Mouse (Mus musculus) liver, embryonic 13.5 days (tissue): ENCODE results near the gene Adpgk. TPM values are rescaled to one million over a fixed set of nuclear protein-coding genes. Genes with fewer than 3 reads are reported as not detected.
A peak's percentile ranks its signal among the peaks of the same experiment; 100 is the strongest.

ENCODE experiments used
- ATAC-seq: fragments of 200-750 bp; cut with Nextera tagmentation; 2 replicates; pipeline ENCODE4 v1.8.0; 2017; ENCODE audit warnings: low read depth, mild to moderate bottlenecking, moderate number of reproducible peaks, moderate library complexity
- DNase-seq: peaks from one replicate; pipeline ENCODE4 v3.0.0; 2022
- H3K27ac ChIP-seq: fragments of 300-500 bp; sonication (generic); 2 replicates; pipeline ENCODE4 v1.5.1; 2015; ENCODE audit warnings: moderate library complexity, mild to moderate bottlenecking, inconsistent platforms
- H3K27me3 ChIP-seq: fragments of 300-500 bp; sonication (generic); 2 replicates; pipeline ENCODE4 v1.6.1; 2015; ENCODE audit warnings: mild to moderate bottlenecking, inconsistent platforms
- H3K36me3 ChIP-seq: fragments of 300-500 bp; sonication (generic); 2 replicates; pipeline ENCODE4 v1.6.1; 2015; ENCODE audit warnings: mild to moderate bottlenecking, inconsistent platforms
- H3K4me1 ChIP-seq: fragments of 300-500 bp; sonication (generic); replicated peaks from 2 replicates; pipeline ENCODE4 v1.6.1; 2015; ENCODE audit warnings: inconsistent platforms
- H3K4me2 ChIP-seq: fragments of 300-500 bp; sonication (generic); 2 replicates; pipeline ENCODE4 v1.6.1; 2015; ENCODE audit warnings: inconsistent platforms, mild to moderate bottlenecking, moderate library complexity
- H3K4me3 ChIP-seq: fragments of 300-500 bp; sonication (generic); replicated peaks from 2 replicates; pipeline ENCODE4 v1.5.1; 2015; ENCODE audit warnings: mild to moderate bottlenecking, inconsistent platforms
- H3K9ac ChIP-seq: fragments of 300-500 bp; sonication (generic); 2 replicates; pipeline ENCODE4 v1.6.1; 2015; ENCODE audit warnings: mild to moderate bottlenecking, inconsistent platforms
- H3K9me3 ChIP-seq: fragments of 300-500 bp; sonication (generic); replicated peaks from 2 replicates; pipeline ENCODE4 v1.6.1; 2016; ENCODE audit warnings: inconsistent platforms
- WGBS: fragments of 180-500 bp; shearing (Covaris S2); methylation state at CpG from one replicate; pipeline ENCODE4 v1.1.7; 2015; ENCODE audit not compliant: insufficient replicate concordance; 5-methylcytosine and 5-hydroxymethylcytosine counted together
- polyA plus RNA-seq: library from polyadenylated mRNA; unstranded; fragments of >200 nt; fragmentation: Nextera tagmentation; extraction: Ambion mirVana; gene quantifications from 2 replicates; pipeline ENCODE4 v1.2.1, GENCODE M21; 2015

The Adpgk gene
- polyA plus RNA-seq, 1 experiment from 2014 or later: 16.6 TPM

- DNase-seq: no peak
- Histone ChIP-seq H3K36me3 (no peaks in the 10 kb centered on the region), H3K4me3 (peak overlapping the region; percentile 91), H3K4me2 (peak overlapping the region; percentile 96), H3K9me3 (no peaks in the 10 kb centered on the region), H3K4me1 (peaks cover 76% of the 10 kb centered on the region), H3K27me3 (no peaks in the 10 kb centered on the region), H3K27ac (peak overlapping the region; percentile 85), H3K9ac (peak overlapping the region; percentile 93)
- under 1% methylated on average over 50 of the region's 50 CpGs for WGBS
- peak; percentile 71 for ATAC-seq
Measured at GRCm38 (mm10) chr9:59291688-59292492, 532 bp downstream of the Adpgk start.

- H3K4me3 ChIP-seq: peak overlapping the region; percentile 91
- H3K36me3 ChIP-seq: peaks cover 2% of the 10 kb centered on the region
- H3K27ac ChIP-seq: peak overlapping the region; percentile 85
- no peaks in the 10 kb centered on the region for H3K9me3 ChIP-seq
- no peaks in the 10 kb centered on the region for H3K27me3 ChIP-seq
- peaks cover 73% of the 10 kb centered on the region for H3K4me1 ChIP-seq
- H3K9ac ChIP-seq: peak overlapping the region; percentile 93
- 19% methylated on average over 3 of the region's 3 CpGs for WGBS
- no peak for ATAC-seq
- DNase-seq: no peak
- peak overlapping the region; percentile 96 for H3K4me2 ChIP-seq
Measured at GRCm38 (mm10) chr9:59292493-59292875, 1.1 kb downstream of the Adpgk start.

GRCm38 (mm10) chr9:59296419-59296818, 5.1 kb downstream of the Adpgk start:
- 35% methylated on average over 2 of the region's 2 CpGs for WGBS
- H3K4me1 ChIP-seq: peaks cover 39% of the 10 kb centered on the region
- ATAC-seq: no peak
- H3K4me2 ChIP-seq: no peak overlapping the region
- H3K27me3 ChIP-seq: no peaks in the 10 kb centered on the region
- H3K4me3 ChIP-seq: no peak overlapping the region
- DNase-seq: no peak
- H3K9ac ChIP-seq: no peak overlapping the region
- H3K36me3 ChIP-seq: peaks cover 35% of the 10 kb centered on the region
- H3K27ac ChIP-seq: no peak overlapping the region
- no peaks in the 10 kb centered on the region for H3K9me3 ChIP-seq

- Histone ChIP-seq H3K27ac (no peak overlapping the region), H3K4me1 (peaks cover under 1% of the 10 kb centered on the region; the same call in 1 of the 2 replicates), H3K4me2 (no peak overlapping the region), H3K9ac (no peak overlapping the region), H3K36me3 (peaks cover 70% of the 10 kb centered on the region), H3K27me3 (no peaks in the 10 kb centered on the region), H3K9me3 (no peaks in the 10 kb centered on the region), H3K4me3 (no peak overlapping the region)
- no peak for DNase-seq
- 58% methylated on average over 2 of the region's 2 CpGs for WGBS
- ATAC-seq: no peak
Measured at GRCm38 (mm10) chr9:59307890-59308289, 16.5 kb downstream of the Adpgk start.

- no peak for ATAC-seq
- H3K36me3 ChIP-seq: peaks cover 75% of the 10 kb centered on the region
- no peak overlapping the region for H3K9ac ChIP-seq
- no peak for DNase-seq
- H3K9me3 ChIP-seq: no peaks in the 10 kb centered on the region
- no peak overlapping the region for H3K27ac ChIP-seq
- no peak overlapping the region for H3K4me3 ChIP-seq
- H3K27me3 ChIP-seq: no peaks in the 10 kb centered on the region
- H3K4me1 ChIP-seq: no peaks in the 10 kb centered on the region
- WGBS: 81% methylated on average over 8 of the region's 8 CpGs
- H3K4me2 ChIP-seq: no peak overlapping the region
Measured at GRCm38 (mm10) chr9:59310582-59311283, 19.4 kb downstream of the Adpgk start.

GRCm38 (mm10) chr9:59311284-59311670, 19.9 kb downstream of the Adpgk start:
- no peak for ATAC-seq
- peaks cover 74% of the 10 kb centered on the region for H3K36me3 ChIP-seq
- no peaks in the 10 kb centered on the region for H3K4me1 ChIP-seq
- no peak overlapping the region for H3K4me2 ChIP-seq
- no peak for DNase-seq
- H3K4me3 ChIP-seq: no peak overlapping the region
- no peaks in the 10 kb centered on the region for H3K9me3 ChIP-seq
- no peaks in the 10 kb centered on the region for H3K27me3 ChIP-seq
- no peak overlapping the region for H3K27ac ChIP-seq
- WGBS: 78% methylated on average over 3 of the region's 3 CpGs
- no peak overlapping the region for H3K9ac ChIP-seq

- Histone ChIP-seq H3K9me3 (no peaks in the 10 kb centered on the region), H3K36me3 (peaks cover 58% of the 10 kb centered on the region), H3K27ac (no peak overlapping the region), H3K4me1 (no peaks in the 10 kb centered on the region), H3K9ac (no peak overlapping the region), H3K27me3 (no peaks in the 10 kb centered on the region), H3K4me2 (no peak overlapping the region), H3K4me3 (no peak overlapping the region)
- 82% methylated on average over 3 of the region's 3 CpGs for WGBS
- DNase-seq (no peak), ATAC-seq (no peak)
Measured at GRCm38 (mm10) chr9:59316206-59316605, 24.8 kb downstream of the Adpgk start.

GRCm38 (mm10) chr9:59324351-59324750, 33.0 kb downstream of the Adpgk start:
- no peak overlapping the region for H3K9ac ChIP-seq
- no peaks in the 10 kb centered on the region for H3K9me3 ChIP-seq
- no peaks in the 10 kb centered on the region for H3K27me3 ChIP-seq
- no peak overlapping the region for H3K27ac ChIP-seq
- peaks cover 25% of the 10 kb centered on the region for H3K36me3 ChIP-seq
- peak; percentile 24 for DNase-seq
- ATAC-seq: peak; percentile 83
- H3K4me2 ChIP-seq: no peak overlapping the region
- peaks cover 18% of the 10 kb centered on the region for H3K4me1 ChIP-seq
- H3K4me3 ChIP-seq: no peak overlapping the region

GRCm38 (mm10) chr9:59330055-59330454, 38.7 kb downstream of the Adpgk start:
- DNase-seq (no peak), ATAC-seq (no peak)
- Histone ChIP-seq H3K27me3 (no peaks in the 10 kb centered on the region), H3K9ac (no peak overlapping the region), H3K4me3 (no peak overlapping the region), H3K4me2 (no peak overlapping the region), H3K4me1 (peaks cover 2% of the 10 kb centered on the region), H3K9me3 (no peaks in the 10 kb centered on the region), H3K36me3 (peaks cover 3% of the 10 kb centered on the region; the same call in 1 of the 2 replicates), H3K27ac (no peak overlapping the region)
- 72% methylated on average over 5 of the region's 5 CpGs for WGBS

- DNase-seq (no peak), ATAC-seq (peak; percentile 72)
- no peak overlapping the region for H3K27ac ChIP-seq
- peaks cover 12% of the 10 kb centered on the region for H3K4me1 ChIP-seq
- no peaks in the 10 kb centered on the region for H3K27me3 ChIP-seq
- 50% methylated on average over 3 of the region's 3 CpGs for WGBS
- H3K4me3 ChIP-seq: no peak overlapping the region
- H3K9me3 ChIP-seq: no peaks in the 10 kb centered on the region
- peaks cover 1% of the 10 kb centered on the region; the same call in 1 of the 2 replicates for H3K36me3 ChIP-seq
- H3K4me2 ChIP-seq: no peak overlapping the region
- H3K9ac ChIP-seq: no peak overlapping the region
Measured at GRCm38 (mm10) chr9:59336539-59336938, 45.2 kb downstream of the Adpgk start.

GRCm38 (mm10) chr9:59337889-59338288, 46.5 kb downstream of the Adpgk start:
- DNase-seq (no peak), ATAC-seq (no peak)
- Histone ChIP-seq H3K36me3 (peaks cover 2% of the 10 kb centered on the region; the same call in 1 of the 2 replicates), H3K27ac (no peak overlapping the region), H3K4me1 (peaks cover 12% of the 10 kb centered on the region), H3K9me3 (no peaks in the 10 kb centered on the region), H3K4me2 (no peak overlapping the region), H3K4me3 (no peak overlapping the region), H3K9ac (no peak overlapping the region), H3K27me3 (no peaks in the 10 kb centered on the region)
- WGBS: 69% methylated on average over 5 of the region's 5 CpGs
